Mouse (Mus musculus) heart, postnatal 0 days (tissue): Measurements from ENCODE around the gene Ccnyl1. TPM values are rescaled to one million over a fixed set of nuclear protein-coding genes. Genes with fewer than 3 reads are reported as not detected.

ENCODE experiments used
- ATAC-seq: fragments of 200-750 bp; cut with Nextera tagmentation; 2 replicates; pipeline ENCODE4 v1.8.0; 2017; ENCODE audit warnings: low read depth, moderate number of reproducible peaks, moderate library complexity; ENCODE audit not compliant: insufficient read depth
- DNase-seq: peaks from one replicate; pipeline ENCODE4 v3.0.0-alpha.2; 2016; ENCODE audit warnings: low spot score
- H3K27ac ChIP-seq: fragments of 300-500 bp; sonication (generic); 2 replicates; pipeline ENCODE4 v1.5.1; 2014; ENCODE audit warnings: low read depth, mild to moderate bottlenecking
- H3K27me3 ChIP-seq: fragments of 300-500 bp; sonication (generic); 2 replicates; pipeline ENCODE4 v1.6.1; 2014; ENCODE audit warnings: low read length, mixed read lengths; ENCODE audit not compliant: control insufficient read depth, insufficient read depth
- H3K36me3 ChIP-seq: fragments of 300-500 bp; sonication (generic); replicated peaks from 2 replicates; pipeline ENCODE4 v1.6.1; 2014; ENCODE audit warnings: low read length, mixed read lengths; ENCODE audit not compliant: control insufficient read depth, insufficient read depth
- H3K4me1 ChIP-seq: fragments of 300-500 bp; sonication (generic); 2 replicates; pipeline ENCODE4 v1.6.1; 2014; ENCODE audit warnings: antibody characterized with exemption; ENCODE audit not compliant: control insufficient read depth, insufficient read depth
- H3K4me2 ChIP-seq: fragments of 300-500 bp; sonication (generic); 2 replicates; pipeline ENCODE4 v1.6.1; 2014; ENCODE audit warnings: low read depth, mild to moderate bottlenecking, low read length, moderate library complexity
- H3K4me3 ChIP-seq: fragments of 300-500 bp; sonication (generic); 2 replicates; pipeline ENCODE4 v1.5.1; 2014; ENCODE audit warnings: low read depth, low read length
- H3K9ac ChIP-seq: fragments of 300-500 bp; sonication (generic); replicated peaks from 2 replicates; pipeline ENCODE4 v1.6.1; 2014; ENCODE audit warnings: low read depth, low read length, mixed read lengths
- H3K9me3 ChIP-seq: fragments of 300-500 bp; sonication (generic); replicated peaks from 2 replicates; pipeline ENCODE4 v1.6.1; 2016; ENCODE audit warnings: low read length; ENCODE audit not compliant: control insufficient read depth
- CTCF ChIP-seq: IDR thresholded peaks from 2 replicates; pipeline ENCODE4 v1.5.1; 2016; ENCODE audit warnings: antibody characterized with exemption, control low read depth, low read depth
- EP300 ChIP-seq: IDR thresholded peaks from 2 replicates; pipeline ENCODE4 v1.6.1; 2016; ENCODE audit warnings: antibody characterized with exemption, low read depth
- WGBS: fragments of 180-500 bp; shearing (Covaris S2); extraction: QIAGEN DNeasy Blood & Tissue Kit; methylation state at CpG from one replicate; pipeline ENCODE4 v1.1.7; 2014; 5-methylcytosine and 5-hydroxymethylcytosine counted together
- polyA plus RNA-seq: library from polyadenylated mRNA; unstranded; fragments of >200 nt; fragmentation: Nextera tagmentation; extraction: Ambion mirVana; gene quantifications from 2 replicates; pipeline ENCODE4 v1.2.1, GENCODE M21; 2015
- total RNA-seq: library from RNA; depleted of rRNA; stranded (reverse); fragments of >200 nt; gene quantifications from 2 replicates; pipeline ENCODE4 v1.2.3, GENCODE M21; 2014; ENCODE audit warnings: low replicate concordance

The Ccnyl1 gene
- total and polyA plus RNA-seq, 2 experiments from 2014 or later, result 3.4 to 12.7 TPM

GRCm38 (mm10) chr1:64706610-64707009, 16.4 kb downstream of the Ccnyl1 start:
- Histone ChIP-seq H3K4me2 (no peak overlapping the region), H3K27ac (no peak overlapping the region), H3K9me3 (no peaks in the 10 kb centered on the region), H3K27me3 (no peaks in the 10 kb centered on the region), H3K9ac (no peak overlapping the region), H3K4me3 (no peak overlapping the region), H3K4me1 (no peaks in the 10 kb centered on the region), H3K36me3 (peaks cover 25% of the 10 kb centered on the region; the same call in 1 of the 2 replicates)
- TF ChIP-seq CTCF, result no peak
- TF ChIP-seq EP300, result no peak
- ATAC-seq (no peak), DNase-seq (no peak)
- 84% methylated on average over 2 of the region's 2 CpGs for WGBS

- H3K4me1 ChIP-seq, result no peaks in the 10 kb centered on the region
- H3K9ac ChIP-seq, result no peak overlapping the region
- H3K27me3 ChIP-seq, result no peaks in the 10 kb centered on the region
- H3K4me2 ChIP-seq, result no peak overlapping the region
- 14% methylated on average over 2 of the region's 2 CpGs for WGBS
- H3K9me3 ChIP-seq, result no peaks in the 10 kb centered on the region
- H3K36me3 ChIP-seq, result peaks cover 15% of the 10 kb centered on the region; the same call in 1 of the 2 replicates
- peak; percentile 48 for DNase-seq
- H3K4me3 ChIP-seq, result no peak overlapping the region
- no peak for ATAC-seq
- no peak overlapping the region for H3K27ac ChIP-seq
- TF ChIP-seq CTCF (peak; percentile 56), EP300 (no peak)
Measured at GRCm38 (mm10) chr1:64709891-64710290, 19.6 kb downstream of the Ccnyl1 start.

GRCm38 (mm10) chr1:64712006-64712760, 21.9 kb downstream of the Ccnyl1 start:
- DNase-seq (no peak), ATAC-seq (no peak)
- Histone ChIP-seq H3K9ac (no peak overlapping the region), H3K27ac (no peak overlapping the region), H3K9me3 (no peaks in the 10 kb centered on the region), H3K4me3 (no peak overlapping the region), H3K36me3 (peaks cover 14% of the 10 kb centered on the region; the same call in 1 of the 2 replicates), H3K4me2 (no peak overlapping the region), H3K4me1 (0 out of 2 replicates have a peak, but pooled peaks cover 4% of the 10 kb centered on the region), H3K27me3 (no peaks in the 10 kb centered on the region)
- WGBS, result 86% methylated on average over 14 of the region's 14 CpGs
- TF ChIP-seq EP300 (no peak), CTCF (no peak)

GRCm38 (mm10) chr1:64715458-64715857, 25.2 kb downstream of the Ccnyl1 start:
- WGBS, result 40% methylated on average over 2 of the region's 2 CpGs
- Histone ChIP-seq H3K36me3 (peaks cover 11% of the 10 kb centered on the region; the same call in 1 of the 2 replicates), H3K4me2 (no peak overlapping the region), H3K9me3 (no peaks in the 10 kb centered on the region), H3K4me1 (0 out of 2 replicates have a peak, but pooled peaks cover 4% of the 10 kb centered on the region), H3K4me3 (no peak overlapping the region), H3K27me3 (no peaks in the 10 kb centered on the region), H3K27ac (no peak overlapping the region), H3K9ac (no peak overlapping the region)
- no peak for DNase-seq
- ATAC-seq, result no peak
- TF ChIP-seq CTCF (no peak), EP300 (no peak)

- Histone ChIP-seq H3K4me2 (no peak overlapping the region), H3K9me3 (no peaks in the 10 kb centered on the region), H3K36me3 (peaks cover 18% of the 10 kb centered on the region), H3K27me3 (no peaks in the 10 kb centered on the region), H3K9ac (no peak overlapping the region), H3K4me3 (no peak overlapping the region), H3K27ac (0 out of 2 replicates have a peak overlapping the region, but pooled peaks have one; percentile 4), H3K4me1 (0 out of 2 replicates have a peak, but pooled peaks cover 4% of the 10 kb centered on the region)
- ATAC-seq, result no peak
- TF ChIP-seq CTCF (no peak), EP300 (no peak)
- WGBS, result 43% methylated on average over 7 of the region's 7 CpGs
- no peak for DNase-seq
Measured at GRCm38 (mm10) chr1:64716589-64717304, 26.5 kb downstream of the Ccnyl1 start.
